Mouse (Mus musculus) bone marrow, adult 2 months (tissue): ENCODE measurements around the gene Anxa11. TPM values are rescaled to one million over a fixed set of nuclear protein-coding genes. Genes with fewer than 3 reads are reported as not detected.
"Not testable (repeated sequence)": the region's sequence is repeated elsewhere in the genome, so short reads cannot be mapped to it uniquely, and the experiment has no call there.

Source experiments
- H3K27ac ChIP-seq: fragments of 200-500 bp; 2 replicates; pipeline ENCODE4 v1.5.1; 2012; ENCODE audit warnings: low read depth, mild to moderate bottlenecking, control low read depth, inconsistent platforms, low read length; ENCODE audit not compliant: control insufficient read depth, poor library complexity, insufficient read depth
- H3K4me1 ChIP-seq: fragments of 200-500 bp; 2 replicates; pipeline ENCODE4 v1.6.1; 2011; ENCODE audit warnings: low read length; ENCODE audit not compliant: control insufficient read depth, insufficient read depth
- H3K4me3 ChIP-seq: fragments of 200-500 bp; replicated peaks from 2 replicates; pipeline ENCODE3; 2011; ENCODE audit warnings: mild to moderate bottlenecking, low read depth, low read length, control low read depth; ENCODE audit not compliant: control insufficient read depth
- CTCF ChIP-seq: fragments of 200-500 bp; IDR thresholded peaks from 2 replicates; pipeline ENCODE4 v1.5.1; 2011; ENCODE audit warnings: low read length, control low read depth; ENCODE audit not compliant: control insufficient read depth, insufficient read depth
- POLR2A ChIP-seq: fragments of 200-500 bp; IDR thresholded peaks from 2 replicates; pipeline ENCODE4 v1.6.1; 2011; ENCODE audit warnings: low read depth, mild to moderate bottlenecking, control low read depth, low read length, borderline replicate concordance; ENCODE audit not compliant: control insufficient read depth
- WGBS: fragments of 180-500 bp; shearing (Covaris S2); methylation state at CpG from one replicate; pipeline ENCODE4 v1.1.7; 2018; 5-methylcytosine and 5-hydroxymethylcytosine counted together
- polyA plus RNA-seq: library from polyadenylated mRNA; stranded (reverse); fragments of >200 nt; gene quantifications from 2 replicates; pipeline ENCODE4 v1.2.4, GENCODE M21; 2011; ENCODE audit warnings: low replicate concordance; ENCODE audit not compliant: missing spikeins, insufficient read depth, insufficient read length

Anxa11 gene
- polyA plus RNA-seq, 1 experiment: 43.0 TPM

DNA sequence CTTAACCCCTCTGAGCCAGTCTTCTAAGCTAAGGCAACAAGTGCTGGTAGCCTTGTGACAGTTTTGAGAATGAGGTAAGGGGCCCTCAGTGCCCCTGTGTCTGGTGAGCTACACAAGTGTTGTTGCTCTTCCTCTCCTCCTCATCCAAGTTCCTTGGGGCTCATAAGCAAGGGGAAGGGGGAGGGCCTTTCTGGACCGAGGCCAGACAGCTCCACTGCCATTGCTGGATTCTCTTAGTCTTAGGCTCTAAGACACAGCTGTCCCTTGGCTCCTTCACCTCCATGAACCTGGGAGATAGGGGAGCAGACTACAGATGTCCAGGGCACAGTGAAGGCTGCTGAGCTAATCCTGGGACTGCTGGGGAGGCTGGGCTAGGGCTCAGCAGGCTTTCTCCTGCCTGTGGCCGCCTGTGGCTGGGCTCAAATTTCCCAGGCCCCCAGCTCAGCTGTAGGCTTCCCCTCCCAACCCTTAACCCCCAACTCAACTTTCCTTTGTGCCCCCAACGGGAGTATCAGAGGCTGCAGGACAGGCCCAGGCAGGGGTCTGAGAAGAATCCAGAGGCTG, 38.6 kb upstream of the Anxa11 start:
- no peak overlapping the region for H3K4me3 ChIP-seq
- H3K27ac ChIP-seq: no peak overlapping the region
- no peak for TF ChIP-seq POLR2A
- TF ChIP-seq CTCF: no peak
- no peaks in the 10 kb centered on the region for H3K4me1 ChIP-seq
- 74% methylated on average over 3 of the region's 3 CpGs for WGBS

DNA sequence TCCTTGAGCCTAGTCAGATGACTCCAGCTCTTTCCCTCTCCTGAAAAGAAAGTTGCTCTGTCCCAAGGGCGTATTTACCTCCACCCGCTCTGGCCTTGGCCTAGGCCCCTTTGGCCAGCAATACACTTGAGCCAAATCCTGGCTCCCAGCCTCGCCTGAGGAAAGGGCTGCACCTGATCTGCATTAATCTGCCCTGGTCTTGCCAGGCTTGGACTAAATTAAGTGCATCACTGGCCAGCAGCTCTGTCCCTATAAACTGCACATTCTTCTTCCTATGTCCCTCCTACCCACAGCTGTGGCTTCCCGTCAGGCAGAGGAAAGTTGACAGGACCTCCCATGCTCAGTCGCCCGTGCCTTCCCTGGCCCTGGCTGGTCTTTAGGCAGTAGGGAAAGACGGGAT, 36.1 kb upstream of the Anxa11 start:
- Histone ChIP-seq H3K4me3 (no peak overlapping the region), H3K4me1 (no peaks in the 10 kb centered on the region), H3K27ac (no peak overlapping the region)
- 76% methylated on average over 7 of the region's 7 CpGs for WGBS
- TF ChIP-seq POLR2A: no peak
- no peak for TF ChIP-seq CTCF

DNA sequence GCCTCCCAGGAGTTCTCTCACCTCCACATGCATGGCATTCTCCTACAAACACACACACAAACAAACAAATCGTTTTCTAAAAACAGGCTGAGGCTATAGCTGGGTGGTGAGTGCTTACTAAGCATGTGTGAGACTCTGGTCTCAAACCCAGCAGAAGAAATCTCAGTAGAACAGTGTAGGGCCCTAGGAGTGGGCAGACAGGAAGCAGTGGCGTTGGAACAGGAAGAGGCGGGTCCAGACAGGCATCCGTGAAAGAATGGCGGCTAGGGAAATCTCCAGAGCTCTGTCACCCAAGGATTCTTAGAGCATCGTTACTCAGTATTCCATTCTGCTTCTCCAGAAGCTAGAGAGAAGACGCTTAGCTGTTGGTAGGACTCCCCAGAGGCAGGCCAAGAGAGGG, 35.4 kb upstream of the Anxa11 start:
- no peak overlapping the region for H3K27ac ChIP-seq
- H3K4me1 ChIP-seq: no peaks in the 10 kb centered on the region
- WGBS: 44% methylated on average over 7 of the region's 7 CpGs
- no peak for TF ChIP-seq CTCF
- TF ChIP-seq POLR2A: no peak
- H3K4me3 ChIP-seq: no peak overlapping the region

DNA sequence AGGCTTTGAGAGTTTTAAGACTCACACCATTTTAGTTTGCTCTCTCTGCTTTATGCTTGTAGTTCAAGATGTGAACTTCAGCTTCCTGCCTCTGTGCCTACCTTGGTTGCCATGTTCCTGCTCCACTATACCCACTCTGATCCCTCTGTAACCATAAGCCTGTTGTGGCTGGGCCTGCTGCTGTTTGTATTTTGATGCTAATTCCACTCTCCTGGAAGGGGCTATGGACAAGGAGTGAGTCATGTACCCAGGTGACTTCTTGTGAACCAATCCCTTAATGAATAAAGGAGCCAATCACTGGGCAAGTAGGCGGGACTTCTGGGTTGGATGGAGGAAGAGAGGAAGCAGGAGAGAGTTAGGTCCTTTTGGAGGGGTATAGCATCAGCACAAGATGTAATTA, 30.9 kb upstream of the Anxa11 start:
- H3K27ac ChIP-seq, H3K4me1 ChIP-seq, H3K4me3 ChIP-seq: not testable (repeated sequence)
- WGBS: 84% methylated on average over 1 of the region's 1 CpGs

DNA sequence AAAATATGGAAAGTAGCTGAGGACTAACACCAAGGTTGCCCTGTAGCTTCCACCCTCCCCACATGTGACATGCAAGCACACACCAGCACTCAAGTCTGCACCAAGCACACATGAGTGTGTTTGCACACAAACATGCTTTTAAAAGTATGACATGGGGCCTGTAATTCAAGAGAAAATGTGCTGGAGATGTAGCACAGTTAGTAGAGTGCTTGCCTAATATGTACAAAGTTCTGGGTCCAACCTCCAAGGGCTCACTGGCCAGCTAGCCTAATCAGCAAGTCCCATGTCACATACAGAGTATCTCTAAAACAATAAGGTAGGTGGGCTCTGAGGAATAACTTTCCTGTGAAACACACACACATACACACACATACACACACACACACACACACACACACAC, 27.8 kb upstream of the Anxa11 start:
- H3K27ac ChIP-seq: no peak overlapping the region
- H3K4me1 ChIP-seq: no peaks in the 10 kb centered on the region
- no peak for TF ChIP-seq CTCF
- TF ChIP-seq POLR2A: no peak
- no peak overlapping the region for H3K4me3 ChIP-seq

DNA sequence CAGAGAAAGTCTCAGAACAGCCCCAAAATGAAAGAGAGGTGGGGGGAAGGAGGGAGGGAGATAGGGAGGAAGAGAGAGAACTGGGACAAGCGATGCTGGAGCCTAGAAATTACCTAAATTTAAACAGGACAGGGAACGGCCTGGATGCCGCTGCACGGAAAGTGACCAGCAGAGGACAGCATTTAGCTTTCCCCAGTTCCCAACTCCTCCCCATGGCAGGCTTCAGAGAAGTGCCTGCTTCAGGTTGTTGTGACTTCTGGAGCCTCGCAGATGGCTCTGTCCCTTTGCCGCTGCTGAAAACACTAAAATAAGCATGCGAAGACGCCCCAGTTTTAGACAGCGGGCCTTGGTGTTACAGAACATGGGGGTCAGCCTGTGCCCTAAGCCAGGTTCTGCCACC, 25.5 kb upstream of the Anxa11 start:
- H3K4me1 ChIP-seq: no peaks in the 10 kb centered on the region
- WGBS: 16% methylated on average over 9 of the region's 9 CpGs
- H3K27ac ChIP-seq: no peak overlapping the region
- no peak overlapping the region for H3K4me3 ChIP-seq
- TF ChIP-seq CTCF (peak; percentile 81), POLR2A (no peak)

DNA sequence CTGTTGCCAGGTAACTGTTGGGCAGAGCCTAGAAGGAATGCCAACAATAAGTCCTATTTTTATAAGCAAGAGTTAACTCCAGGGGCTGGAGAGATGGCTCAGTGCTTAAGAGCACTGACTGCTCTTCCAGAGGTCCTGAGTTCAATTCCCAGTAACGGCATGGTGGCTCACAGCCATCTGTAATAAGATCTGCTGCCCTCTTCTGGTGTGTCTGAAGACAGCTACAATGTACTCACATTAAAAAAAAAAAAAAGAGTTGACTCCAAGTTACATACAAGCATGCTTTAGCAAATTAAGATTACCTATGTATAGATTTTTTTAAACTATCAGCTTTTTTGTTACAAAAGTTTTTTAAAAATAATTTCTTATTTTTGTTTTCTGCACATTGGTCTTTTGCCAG, 19.4 kb upstream of the Anxa11 start:
- Histone ChIP-seq H3K4me3 (no peak overlapping the region), H3K4me1 (no peaks in the 10 kb centered on the region), H3K27ac (no peak overlapping the region)
- WGBS: 75% methylated on average over 1 of the region's 1 CpGs
- TF ChIP-seq CTCF (no peak), POLR2A (no peak)

DNA sequence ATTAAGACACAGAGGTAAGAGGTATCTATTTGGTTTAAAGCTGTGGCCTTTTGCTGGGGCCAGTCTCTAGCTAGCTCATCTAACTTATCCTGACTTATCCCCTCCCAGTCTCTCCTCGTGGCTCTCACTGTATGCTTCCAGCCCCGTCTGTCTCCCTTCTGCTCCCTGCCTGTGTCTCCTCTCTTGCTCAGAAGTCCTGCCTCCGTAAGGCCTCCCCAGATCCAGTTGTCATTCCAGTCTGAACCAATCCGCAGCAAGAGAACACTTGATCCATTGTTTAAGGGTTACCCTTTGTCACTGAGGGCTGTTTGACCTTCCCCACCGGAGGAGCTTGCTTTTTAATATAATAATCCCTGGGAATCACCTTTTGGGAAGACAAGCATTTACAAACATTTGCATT, 17.0 kb upstream of the Anxa11 start:
- H3K27ac ChIP-seq: no peak overlapping the region
- no peak for TF ChIP-seq CTCF
- no peak for TF ChIP-seq POLR2A
- no peak overlapping the region for H3K4me3 ChIP-seq
- WGBS: 76% methylated on average over 5 of the region's 5 CpGs
- H3K4me1 ChIP-seq: no peaks in the 10 kb centered on the region

DNA sequence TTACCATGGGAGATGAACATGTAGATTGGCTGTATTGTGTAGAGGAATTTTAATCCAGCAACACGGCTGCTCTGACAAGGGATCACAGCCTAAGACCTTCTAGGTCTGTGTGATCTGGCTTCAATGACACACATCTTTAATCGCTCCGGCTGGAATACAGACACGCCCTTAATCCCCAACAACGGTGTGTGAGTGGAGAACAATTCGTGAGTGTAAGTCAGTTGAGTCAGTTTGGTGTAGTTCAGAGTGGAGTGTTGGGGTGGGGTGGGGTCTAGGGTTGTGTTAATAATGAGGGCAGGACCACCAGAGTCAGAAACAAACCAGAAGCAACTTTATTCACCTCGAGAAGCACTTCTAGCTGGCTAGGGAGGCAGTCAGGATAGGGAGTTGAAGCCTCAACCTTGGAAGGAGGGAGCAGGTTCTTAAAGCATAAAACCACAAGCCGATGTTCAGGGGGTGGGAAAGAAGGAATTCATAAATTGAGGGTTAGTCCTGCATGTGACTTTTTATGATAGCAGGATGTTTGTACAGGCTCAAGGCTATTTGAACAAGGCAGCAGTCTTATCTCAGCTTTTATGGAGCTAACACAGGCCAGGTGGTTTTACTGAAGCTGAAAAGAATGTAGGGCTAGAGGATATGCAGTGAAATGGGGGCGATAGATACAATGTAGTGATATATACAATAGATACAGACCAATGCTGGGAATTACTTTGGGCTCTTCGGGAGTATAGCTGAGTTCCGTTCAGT, 15.9 kb upstream of the Anxa11 start:
- H3K4me3 ChIP-seq: no peak overlapping the region
- TF ChIP-seq POLR2A (no peak), CTCF (no peak)
- WGBS: 82% methylated on average over 11 of the region's 11 CpGs
- H3K4me1 ChIP-seq: no peaks in the 10 kb centered on the region
- no peak overlapping the region for H3K27ac ChIP-seq
